Comparison of ENCODE assay signal across 11 mouse cellular contexts in the genomic region with DNA sequence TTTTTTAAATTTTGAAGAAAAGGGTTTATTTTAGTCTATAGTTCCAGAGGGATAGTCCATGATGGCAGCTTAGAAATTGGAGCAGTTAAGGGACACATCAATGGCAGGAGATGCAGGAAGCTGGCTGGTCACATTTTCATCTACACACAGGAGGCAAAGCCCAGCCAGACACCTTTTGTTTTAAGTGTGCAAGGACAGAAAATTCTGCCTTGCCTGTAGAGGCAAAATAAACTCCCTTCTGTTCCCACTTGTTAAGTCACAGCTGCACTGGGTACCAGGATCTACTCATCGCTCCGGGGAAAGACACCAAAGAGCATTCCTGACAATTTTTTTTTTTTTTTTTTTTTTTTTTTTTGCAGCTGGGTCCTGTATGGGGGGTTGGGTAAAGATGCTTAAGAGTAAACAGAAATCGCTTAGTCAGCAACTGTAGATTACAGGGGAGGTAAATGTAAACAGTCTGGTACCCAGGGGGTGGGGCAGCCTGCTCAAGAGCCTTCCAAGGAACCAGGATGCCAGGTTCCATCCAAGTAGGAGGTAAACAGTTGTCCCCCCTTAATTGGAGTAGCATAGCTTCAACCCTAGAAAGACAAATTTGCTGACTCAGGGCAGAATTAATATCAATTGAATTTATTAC. TPM values are rescaled to one million over a fixed set of nuclear protein-coding genes. Genes with fewer than 3 reads are reported as not detected.
A peak's percentile ranks its signal among the peaks of the same experiment; 100 is the strongest.
DNase-seq lines count a peak whose midpoint lies in the region; ATAC-seq and TF ChIP-seq lines count a peak whose summit lies in the region.
"Had no signal": no experiment of that assay in that cellular context is flagged by ENCODE, and none has a peak within 500 bp of the region (broad histone marks: within the 10 kb centered on the region; RNA-seq: fewer than 3 reads in every experiment).

No protein-coding gene starts in this region.

- TF ChIP-seq CTCF in CH12.LX (conservative IDR thresholded peaks at IDR 0.05 in 1 of 2, IDR thresholded peaks at IDR 0.05 in 1 of 2; ENCODE audit: low read depth in 2 of 2, low read length in 2 of 2) = no peak

- H3K36me3 ChIP-seq in hindbrain, embryonic 13.5 days = peaks cover 5% of the 10 kb centered on the region
- peaks cover 17% of the 10 kb centered on the region for H3K36me3 ChIP-seq in hindbrain, embryonic 10.5 days
- peaks cover 11 to 17% of the 10 kb centered on the region in 2 experiments for H3K36me3 ChIP-seq in CH12.LX (replicated peaks in 1 of 2; ENCODE audit: control insufficient read depth in 1 of 2, insufficient read depth in 1 of 2, low read length in 1 of 2)
- peaks cover 10% of the 10 kb centered on the region for H3K36me3 ChIP-seq in limb, embryonic 13.5 days

- H3K9ac ChIP-seq in hindbrain, embryonic 13.5 days = peak overlapping the region; percentile 63
- no peak overlapping the region for H3K9ac ChIP-seq in CH12.LX (ENCODE audit: insufficient read depth, low read depth)
- no peak overlapping the region for H3K9ac ChIP-seq in limb, embryonic 13.5 days

- no peak for TF ChIP-seq POLR2A in CH12.LX (IDR thresholded peaks at IDR 0.05; ENCODE audit: low read depth, low read length)

- H3K27me3 ChIP-seq in hindbrain, embryonic 13.5 days = no peaks in the 10 kb centered on the region
- peaks cover 23% of the 10 kb centered on the region; the same call in 1 of the 2 replicates for H3K27me3 ChIP-seq in hindbrain, embryonic 10.5 days (ENCODE audit: insufficient read depth, poor library complexity, severe bottlenecking)
- H3K27me3 ChIP-seq in CH12.LX (replicated peaks) = no peaks in the 10 kb centered on the region
- H3K27me3 ChIP-seq in limb, embryonic 13.5 days = no peaks in the 10 kb centered on the region

- no peak for ATAC-seq in hindbrain, embryonic 13.5 days (ENCODE audit: low FRiP score)
- ATAC-seq in limb, embryonic 13.5 days (ENCODE audit: low FRiP score, low read depth) = no peak
- no peak for ATAC-seq in megakaryocyte progenitor cell, adult 5-6 weeks (replicated peaks; ENCODE audit: poor library complexity)
- ATAC-seq in erythroid progenitor cell, adult 5-6 weeks (replicated peaks; ENCODE audit: low FRiP score, poor library complexity, severe bottlenecking) = no peak

- H3K27ac ChIP-seq in hindbrain, embryonic 13.5 days = peak overlapping the region; percentile 83
- H3K27ac ChIP-seq in hindbrain, embryonic 10.5 days = no peak overlapping the region
- H3K27ac ChIP-seq in CH12.LX (ENCODE audit: insufficient read depth, low read depth) = no peak overlapping the region
- H3K27ac ChIP-seq in limb, embryonic 13.5 days = no peak overlapping the region
- H3K27ac ChIP-seq: macrophage had no signal

- H3K79me2 ChIP-seq in CH12.LX (replicated peaks; ENCODE audit: control insufficient read depth, extremely low read depth, insufficient read depth, poor library complexity, severe bottlenecking) = peaks cover 27% of the 10 kb centered on the region

- WGBS in hindbrain, embryonic 13.5 days = 37% methylated on average over 3 of the region's 3 CpGs
- 54% methylated on average over 3 of the region's 3 CpGs for WGBS in hindbrain, embryonic 10.5 days
- 55% methylated on average over 3 of the region's 3 CpGs for WGBS in limb, embryonic 13.5 days

- dilution Hi-C loops in CH12.LX (cut with MboI; ENCODE audit: extremely low pct_ligation_motif_present, extremely low pct_unique_long_range_greater_than_20kb, low sequenced_read_pairs) = no loop called here

- in situ Hi-C loops in CH12.LX (cut with MboI; ENCODE audit: low pct_ligation_motif_present, low pct_unique_long_range_greater_than_20kb, low sequenced_read_pairs) = no loop called here

- peak overlapping the region; percentile 99 for H3K4me3 ChIP-seq in hindbrain, embryonic 13.5 days
- no peak overlapping the region for H3K4me3 ChIP-seq in hindbrain, embryonic 10.5 days
- no peak overlapping the region for H3K4me3 ChIP-seq in CH12.LX (replicated peaks in 1 of 3; ENCODE audit: low read depth in 2 of 3, low read length in 2 of 3, poor library complexity in 1 of 3)
- no peak overlapping the region for H3K4me3 ChIP-seq in limb, embryonic 13.5 days

- no peak for TF ChIP-seq RAD21 in CH12.LX (IDR thresholded peaks at IDR 0.05; ENCODE audit: low read depth, low read length)

- DNase-seq in hindbrain, embryonic 10.5 days (ENCODE audit: low spot score) = no peak
- DNase-seq in CH12.LX (ENCODE audit: extremely low read depth) = no peak
- peak; percentile 61 for DNase-seq in brain, adult 2 months (ENCODE audit: low read depth, low spot score)
- DNase-seq in gastrocnemius, postnatal 10 days = no peak
- DNase-seq: cerebellum, adult 11 months; thymus, adult 2 months had no signal

- H3K4me1 ChIP-seq in hindbrain, embryonic 13.5 days (replicated peaks) = peaks cover 37% of the 10 kb centered on the region
- H3K4me1 ChIP-seq in hindbrain, embryonic 10.5 days (replicated peaks) = peaks cover 61% of the 10 kb centered on the region
- peaks cover 29 to 57% of the 10 kb centered on the region in 2 experiments for H3K4me1 ChIP-seq in CH12.LX (ENCODE audit: control insufficient read depth in 1 of 2, insufficient read depth in 2 of 2)
- H3K4me1 ChIP-seq in limb, embryonic 13.5 days = peaks cover 40% of the 10 kb centered on the region

- TF ChIP-seq EP300 in CH12.LX (IDR thresholded peaks at IDR 0.05; ENCODE audit: low read length) = no peak

- H3K9me3 ChIP-seq in hindbrain, embryonic 13.5 days = no peaks in the 10 kb centered on the region
- H3K9me3 ChIP-seq in hindbrain, embryonic 10.5 days = no peaks in the 10 kb centered on the region
- H3K9me3 ChIP-seq in CH12.LX (replicated peaks; ENCODE audit: low read length) = peaks cover 5% of the 10 kb centered on the region
- no peaks in the 10 kb centered on the region for H3K9me3 ChIP-seq in limb, embryonic 13.5 days

- peak overlapping the region; percentile 94 for H3K4me2 ChIP-seq in hindbrain, embryonic 13.5 days
- H3K4me2 ChIP-seq in CH12.LX (ENCODE audit: insufficient read depth, low read depth, poor library complexity, severe bottlenecking) = no peak overlapping the region
- peak overlapping the region; percentile 99 for H3K4me2 ChIP-seq in limb, embryonic 13.5 days (replicated peaks)

TF ChIP-seq in CH12.LX, 34 proteins besides CTCF, POLR2A, EP300 and RAD21:
- TF ChIP-seq ZNF384 (IDR thresholded peaks at IDR 0.05; ENCODE audit: low read depth, low read length) (peak; percentile 61), PAX5 (IDR thresholded peaks at IDR 0.05; ENCODE audit: low read length) (no peak), ZKSCAN1 (IDR thresholded peaks at IDR 0.05; ENCODE audit: borderline replicate concordance, low read depth, low read length) (no peak), SMC3 (IDR thresholded peaks at IDR 0.05; ENCODE audit: low read depth, low read length) (no peak), POLR2AphosphoS2 (IDR thresholded peaks at IDR 0.05; ENCODE audit: low read depth, low read length) (no peak), MAZ (IDR thresholded peaks at IDR 0.05; ENCODE audit: low read depth, low read length) (no peak), SIN3A (IDR thresholded peaks at IDR 0.05; ENCODE audit: low read length) (no peak), MAFK (IDR thresholded peaks at IDR 0.05; ENCODE audit: insufficient replicate concordance, low read length) (peak; percentile 92)

RNA-seq across cellular contexts. Expression of a gene that starts 4.4 kb away (rescaled TPM):
- polyA plus RNA-seq in hindbrain, embryonic 13.5 days (2015; fragmentation: Nextera tagmentation; extraction: Ambion mirVana) = 66.4 and 70.0 TPM in 2 replicates
- 20.3 and 34.2 TPM in 2 replicates for polyA plus RNA-seq in hindbrain, embryonic 10.5 days (2016; fragmentation: Nextera tagmentation; extraction: Ambion mirVana)
- 19.6 and 21.4 TPM in 2 replicates for total RNA-seq in CH12.LX (2012; rRNA removed)
- total RNA-seq in CH12.LX (2014; rRNA removed) = 7.0 and 8.2 TPM in 2 replicates
- 10.2 and 12.1 TPM in 2 replicates for polyA plus RNA-seq in CH12.LX (2012; ENCODE audit: insufficient read length, low read depth)
- polyA plus RNA-seq in limb, embryonic 13.5 days (2015; fragmentation: Nextera tagmentation; extraction: Ambion mirVana) = 39.2 and 41.2 TPM in 2 replicates
- total RNA-seq in megakaryocyte progenitor cell, adult 5-6 weeks (2015) = 1.4 and 1.8 TPM in 2 replicates
- total RNA-seq in megakaryocyte progenitor cell, adult 5-6 weeks (2017) = 1.6 and 1.7 TPM in 2 replicates
- total RNA-seq in erythroid progenitor cell, adult 5-6 weeks (2015; ENCODE audit: low replicate concordance) = 0.72 and 2.5 TPM in 2 replicates
- 0.53 and 1.5 TPM in 2 replicates for total RNA-seq in erythroid progenitor cell, adult 5-6 weeks (2017; ENCODE audit: low replicate concordance)
- total RNA-seq in gastrocnemius, postnatal 10 days (2021) = 10 to 100 TPM; 42.9 to 46.7 TPM
